Mouse (Mus musculus): ENCODE measurements around the gene Gins1. TPM values are rescaled to one million over a fixed set of nuclear protein-coding genes. Genes with fewer than 3 reads are reported as not detected.

Gins1 gene
- polyA plus RNA-seq, 1 experiment = 7.5 TPM

DNA sequence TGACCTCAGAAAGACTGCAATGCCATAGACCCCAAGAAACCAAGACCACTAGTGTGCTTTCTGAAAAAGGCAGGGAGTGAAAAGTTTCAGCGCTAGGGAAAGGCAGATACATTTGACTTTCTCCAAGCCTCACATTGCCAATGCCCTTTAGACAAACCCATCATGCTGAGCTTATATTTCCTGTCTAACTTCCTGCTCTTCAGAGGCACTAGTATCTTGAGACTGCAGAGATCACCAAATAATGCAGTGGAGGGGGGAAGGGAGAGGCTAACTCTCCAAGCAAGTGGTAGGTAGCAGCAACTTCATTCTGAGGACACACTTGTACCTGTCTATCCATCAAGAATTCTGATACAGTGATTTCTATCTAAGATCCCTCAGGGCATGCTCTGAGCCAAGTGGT lies 35.8 kb upstream of the Gins1 start:
- Histone ChIP-seq H3K4me3 (no peak overlapping the region), H3ac (ENCODE audit: control insufficient read depth, insufficient read length) (no peak overlapping the region), H3K79me2 (ENCODE audit: control insufficient read depth, insufficient read depth) (no peaks in the 10 kb centered on the region), H3K36me3 (ENCODE audit: control insufficient read depth, insufficient read depth) (no peaks in the 10 kb centered on the region), H3K27me3 (ENCODE audit: control insufficient read depth, insufficient read depth, insufficient read length) (no peaks in the 10 kb centered on the region), H3K4me2 (ENCODE audit: low read depth) (no peak overlapping the region)
- TF ChIP-seq E2F4 (IDR thresholded peaks at IDR 0.05; ENCODE audit: insufficient read depth) (no peak), CEBPB (IDR thresholded peaks at IDR 0.05; ENCODE audit: insufficient read depth, poor library complexity, severe bottlenecking) (no peak), MAX (IDR thresholded peaks at IDR 0.05; ENCODE audit: low read depth) (no peak), TCF3 (IDR thresholded peaks at IDR 0.05; ENCODE audit: insufficient read length, low read depth) (no peak), REST (IDR thresholded peaks at IDR 0.05; ENCODE audit: insufficient read depth, insufficient read length) (no peak)

- H3K4me3 ChIP-seq = no peak overlapping the region
- H3ac ChIP-seq (ENCODE audit: control insufficient read depth, insufficient read length) = no peak overlapping the region
- no peaks in the 10 kb centered on the region for H3K36me3 ChIP-seq (ENCODE audit: control insufficient read depth, insufficient read depth)
- no peaks in the 10 kb centered on the region for H3K79me2 ChIP-seq (ENCODE audit: control insufficient read depth, insufficient read depth)
- H3K4me2 ChIP-seq (ENCODE audit: low read depth) = no peak overlapping the region
- TF ChIP-seq POLR2A (IDR thresholded peaks at IDR 0.05; ENCODE audit: insufficient read length, low read depth) = no peak
- no peak for TF ChIP-seq POLR2AphosphoS2 (IDR thresholded peaks at IDR 0.05; ENCODE audit: insufficient read length, low read depth)
- TF ChIP-seq E2F4 (IDR thresholded peaks at IDR 0.05; ENCODE audit: insufficient read depth) = no peak
- TF ChIP-seq REST (IDR thresholded peaks at IDR 0.05; ENCODE audit: insufficient read depth, insufficient read length) = no peak
- no peak for TF ChIP-seq USF1 (IDR thresholded peaks at IDR 0.05; ENCODE audit: low read depth)
- no peak for TF ChIP-seq MYOD1 (IDR thresholded peaks at IDR 0.05; ENCODE audit: control insufficient read depth in 1 of 3, insufficient read length in 2 of 3, low read depth in 2 of 3)
- no peak for TF ChIP-seq SRF (IDR thresholded peaks at IDR 0.05; ENCODE audit: control insufficient read depth, insufficient read length, low read depth)
- TF ChIP-seq CEBPB (IDR thresholded peaks at IDR 0.05; ENCODE audit: insufficient read depth, poor library complexity, severe bottlenecking) = no peak
- no peak for TF ChIP-seq TCF3 (IDR thresholded peaks at IDR 0.05; ENCODE audit: insufficient read length, low read depth)
- no peak for TF ChIP-seq MAX (IDR thresholded peaks at IDR 0.05; ENCODE audit: low read depth)
- TF ChIP-seq TCF12 (IDR thresholded peaks at IDR 0.05; ENCODE audit: insufficient read depth, poor library complexity, severe bottlenecking) = no peak
- H3K27me3 ChIP-seq (ENCODE audit: control insufficient read depth, insufficient read depth, insufficient read length) = no peaks in the 10 kb centered on the region
Observed at GRCm38 (mm10) chr2:150874508-150874907, 30.7 kb upstream of the Gins1 start.

- no peak overlapping the region for H3ac ChIP-seq (ENCODE audit: control insufficient read depth, insufficient read length)
- H3K4me2 ChIP-seq (ENCODE audit: low read depth) = no peak overlapping the region
- H3K4me3 ChIP-seq = no peak overlapping the region
- no peaks in the 10 kb centered on the region for H3K36me3 ChIP-seq (ENCODE audit: control insufficient read depth, insufficient read depth)
- H3K27me3 ChIP-seq (ENCODE audit: control insufficient read depth, insufficient read depth, insufficient read length) = no peaks in the 10 kb centered on the region
- TF ChIP-seq MAX (IDR thresholded peaks at IDR 0.05; ENCODE audit: low read depth) (no peak), MYOD1 (IDR thresholded peaks at IDR 0.05; ENCODE audit: control insufficient read depth in 1 of 3, insufficient read length in 2 of 3, low read depth in 2 of 3) (no peak), POLR2AphosphoS2 (IDR thresholded peaks at IDR 0.05; ENCODE audit: insufficient read length, low read depth) (no peak), TCF3 (IDR thresholded peaks at IDR 0.05; ENCODE audit: insufficient read length, low read depth) (no peak), CEBPB (IDR thresholded peaks at IDR 0.05; ENCODE audit: insufficient read depth, poor library complexity, severe bottlenecking) (no peak), POLR2A (IDR thresholded peaks at IDR 0.05; ENCODE audit: insufficient read length, low read depth) (no peak), TCF12 (IDR thresholded peaks at IDR 0.05; ENCODE audit: insufficient read depth, poor library complexity, severe bottlenecking) (no peak), MYOG (IDR thresholded peaks at IDR 0.05; ENCODE audit: control insufficient read depth in 1 of 3, insufficient read depth in 1 of 3, insufficient read length in 2 of 3, low read depth in 2 of 3) (no peak), SRF (IDR thresholded peaks at IDR 0.05; ENCODE audit: control insufficient read depth, insufficient read length, low read depth) (no peak), E2F4 (IDR thresholded peaks at IDR 0.05; ENCODE audit: insufficient read depth) (no peak), USF1 (IDR thresholded peaks at IDR 0.05; ENCODE audit: low read depth) (no peak)
- no peaks in the 10 kb centered on the region for H3K79me2 ChIP-seq (ENCODE audit: control insufficient read depth, insufficient read depth)
Observed at GRCm38 (mm10) chr2:150875226-150875625, 30.0 kb upstream of the Gins1 start.

DNA sequence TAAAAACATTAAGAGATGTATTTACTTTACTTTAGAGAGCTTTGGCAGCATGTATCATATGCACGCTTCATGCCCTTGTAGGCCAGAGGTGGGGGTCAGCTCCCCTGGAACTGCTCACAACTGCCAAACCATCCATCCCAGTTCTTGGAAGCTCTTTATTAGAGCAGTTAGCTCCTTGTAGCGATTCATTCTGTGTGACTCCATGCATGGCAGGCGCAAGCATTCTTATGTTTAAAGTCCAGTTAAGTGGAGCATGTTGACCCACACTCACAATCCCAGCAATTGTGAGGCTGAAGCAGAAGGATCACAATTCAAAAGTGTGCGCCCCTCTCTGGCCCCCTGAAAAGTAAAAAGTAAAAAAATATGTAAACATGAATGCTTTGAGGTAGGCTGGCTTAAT lies 27.6 kb upstream of the Gins1 start:
- Histone ChIP-seq H3ac (ENCODE audit: control insufficient read depth, insufficient read length) (no peak overlapping the region), H3K4me2 (ENCODE audit: low read depth) (no peak overlapping the region), H3K27me3 (ENCODE audit: control insufficient read depth, insufficient read depth, insufficient read length) (no peaks in the 10 kb centered on the region), H3K4me3 (no peak overlapping the region), H3K79me2 (ENCODE audit: control insufficient read depth, insufficient read depth) (peaks cover 3% of the 10 kb centered on the region), H3K36me3 (ENCODE audit: control insufficient read depth, insufficient read depth) (no peaks in the 10 kb centered on the region)
- no peak for TF ChIP-seq E2F4 (IDR thresholded peaks at IDR 0.05; ENCODE audit: insufficient read depth)
- TF ChIP-seq REST (IDR thresholded peaks at IDR 0.05; ENCODE audit: insufficient read depth, insufficient read length) = no peak

GRCm38 (mm10) chr2:150884075-150884778 lies 21.0 kb upstream of the Gins1 start:
- no peak overlapping the region for H3K4me2 ChIP-seq (ENCODE audit: low read depth)
- TF ChIP-seq POLR2AphosphoS2 (IDR thresholded peaks at IDR 0.05; ENCODE audit: insufficient read length, low read depth) = no peak
- no peak for TF ChIP-seq E2F4 (IDR thresholded peaks at IDR 0.05; ENCODE audit: insufficient read depth)
- TF ChIP-seq CEBPB (IDR thresholded peaks at IDR 0.05; ENCODE audit: insufficient read depth, poor library complexity, severe bottlenecking) = no peak
- no peak for TF ChIP-seq MYOD1 (IDR thresholded peaks at IDR 0.05; ENCODE audit: control insufficient read depth in 1 of 3, insufficient read length in 2 of 3, low read depth in 2 of 3)
- TF ChIP-seq MYOG (IDR thresholded peaks at IDR 0.05; ENCODE audit: control insufficient read depth in 1 of 3, insufficient read depth in 1 of 3, insufficient read length in 2 of 3, low read depth in 2 of 3) = no peak
- TF ChIP-seq MAX (IDR thresholded peaks at IDR 0.05; ENCODE audit: low read depth) = no peak
- TF ChIP-seq SRF (IDR thresholded peaks at IDR 0.05; ENCODE audit: control insufficient read depth, insufficient read length, low read depth) = no peak
- no peak for TF ChIP-seq USF1 (IDR thresholded peaks at IDR 0.05; ENCODE audit: low read depth)
- TF ChIP-seq REST (IDR thresholded peaks at IDR 0.05; ENCODE audit: insufficient read depth, insufficient read length) = no peak
- no peak for TF ChIP-seq TCF3 (IDR thresholded peaks at IDR 0.05; ENCODE audit: insufficient read length, low read depth)
- no peak for TF ChIP-seq TCF12 (IDR thresholded peaks at IDR 0.05; ENCODE audit: insufficient read depth, poor library complexity, severe bottlenecking)
- TF ChIP-seq POLR2A (IDR thresholded peaks at IDR 0.05; ENCODE audit: insufficient read length, low read depth) = no peak
- no peak overlapping the region for H3K4me3 ChIP-seq
- H3K36me3 ChIP-seq (ENCODE audit: control insufficient read depth, insufficient read depth) = no peaks in the 10 kb centered on the region
- no peak overlapping the region for H3ac ChIP-seq (ENCODE audit: control insufficient read depth, insufficient read length)
- H3K27me3 ChIP-seq (ENCODE audit: control insufficient read depth, insufficient read depth, insufficient read length) = no peaks in the 10 kb centered on the region
- H3K79me2 ChIP-seq (ENCODE audit: control insufficient read depth, insufficient read depth) = peaks cover 3% of the 10 kb centered on the region

All from myocyte (in vitro differentiated cells).